Mouse (Mus musculus) T-helper 1 cell (primary cell): ENCODE results near the gene Pgam1.

Experiments used
- in situ Hi-C: fragments of 300-600 bp; cut with MboI, MseI; formaldehyde crosslinking; loops from one replicate; pipeline ENCODE4 v1.15.1; 2025; ENCODE audit warnings: high pct_unique_total_duplicates

Pgam1 gene

GRCm38 (mm10) chr19:41911178-41912073 is at the start of gene Pgam1:
TSS of gene Pgam1 (plus strand) at chr19:41911923.
- in situ Hi-C loops = no loop called here

DNA sequence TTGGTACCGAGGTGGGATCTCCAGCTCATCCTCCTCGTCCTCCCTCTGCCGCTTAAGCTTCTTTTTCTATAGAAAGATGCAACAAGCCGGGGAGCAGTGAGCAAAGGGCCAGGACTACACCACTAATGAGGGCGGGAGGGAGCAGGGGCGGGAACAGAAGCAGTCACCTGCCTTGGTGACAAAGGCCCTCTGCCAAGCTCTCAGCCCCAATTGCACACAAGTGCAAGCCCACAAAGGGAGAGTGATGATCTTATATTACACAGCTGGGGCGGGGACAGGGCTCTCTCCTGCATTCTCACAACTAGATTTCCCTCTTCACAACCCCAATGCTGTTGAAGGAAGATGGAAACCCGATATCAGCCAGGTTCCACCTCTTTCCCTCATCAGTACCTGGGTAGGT is 45.0 kb upstream of the Pgam1 start:
- in situ Hi-C loops = no loop called here

DNA sequence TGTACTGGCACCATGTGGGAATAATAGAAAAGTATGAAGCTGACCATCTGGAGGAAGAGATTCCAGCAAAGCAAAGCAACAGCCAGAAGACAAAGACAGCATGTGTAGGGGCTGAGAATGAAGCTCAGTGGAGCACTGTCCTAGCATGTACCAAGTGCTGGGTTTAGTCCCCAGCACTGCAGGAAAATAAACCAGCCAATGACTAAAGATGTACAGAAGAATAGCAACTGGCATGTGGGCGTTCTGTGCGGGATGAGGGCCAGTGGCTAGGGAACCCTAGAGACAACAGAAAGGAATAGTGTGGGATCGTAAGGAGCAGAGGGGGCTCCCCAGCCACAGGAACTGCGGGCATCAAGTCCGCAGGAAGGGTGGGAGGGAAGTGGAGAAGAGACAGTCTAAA is 42.4 kb upstream of the Pgam1 start:
- in situ Hi-C loops = no loop called here

GRCm38 (mm10) chr19:41869946-41870345 is 41.8 kb upstream of the Pgam1 start:
- in situ Hi-C loops = loop anchor here (10.0 kb wide), 1 partner anchor 205 kb away; no protein-coding TSS in a partner anchor

- in situ Hi-C loops = loop anchor here (10.0 kb wide), 1 partner anchor 207 kb away; no protein-coding TSS in a partner anchor
Observed at GRCm38 (mm10) chr19:41872285-41872684, 39.4 kb upstream of the Pgam1 start.

DNA sequence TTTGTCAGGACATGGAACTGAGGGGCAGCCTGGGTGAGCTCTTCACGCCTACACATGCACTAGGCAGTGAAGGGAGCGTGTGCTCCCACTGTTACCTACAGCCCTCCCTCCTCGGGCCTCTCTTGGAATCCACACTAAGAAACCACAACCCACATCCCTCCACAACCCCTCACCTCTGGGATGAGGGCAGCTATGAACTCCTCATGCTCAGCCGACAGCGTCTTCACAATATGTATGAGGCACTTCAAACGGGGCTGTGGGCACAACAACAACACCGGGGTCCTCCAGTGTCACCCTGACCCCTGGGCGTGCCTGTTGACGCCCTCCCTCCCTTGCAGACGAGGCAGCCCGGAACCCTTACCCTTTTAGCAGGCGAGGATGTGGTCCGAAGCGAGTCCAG is 37.4 kb upstream of the Pgam1 start:
- in situ Hi-C loops = loop anchor here (10.0 kb wide), 1 partner anchor 210 kb away; no protein-coding TSS in a partner anchor

- in situ Hi-C loops = no loop called here
Observed at GRCm38 (mm10) chr19:41881842-41882241, 29.9 kb upstream of the Pgam1 start.

GRCm38 (mm10) chr19:41883882-41884281 is 27.8 kb upstream of the Pgam1 start:
- in situ Hi-C loops = no loop called here

GRCm38 (mm10) chr19:41888191-41888590 is 23.5 kb upstream of the Pgam1 start:
- in situ Hi-C loops = no loop called here

DNA sequence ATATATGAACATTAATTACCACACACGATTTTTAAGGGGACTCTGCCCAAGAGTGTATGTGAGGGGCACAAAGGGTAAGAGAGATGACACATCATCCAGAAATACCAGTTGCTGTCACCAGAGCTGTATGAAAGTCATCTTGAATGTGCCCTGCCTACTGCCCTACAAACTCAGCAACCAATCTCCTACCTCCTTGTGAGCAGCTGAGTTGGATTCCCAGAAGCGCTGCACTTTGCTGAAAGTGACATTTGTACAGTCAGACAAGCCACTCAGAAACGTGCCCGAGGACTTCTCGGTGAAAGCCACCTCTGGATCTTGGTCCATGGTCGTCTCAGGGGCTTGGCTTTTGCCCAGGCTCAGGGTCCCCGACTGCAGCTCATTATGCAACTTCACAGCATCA is 16.8 kb upstream of the Pgam1 start:
- in situ Hi-C loops = no loop called here

DNA sequence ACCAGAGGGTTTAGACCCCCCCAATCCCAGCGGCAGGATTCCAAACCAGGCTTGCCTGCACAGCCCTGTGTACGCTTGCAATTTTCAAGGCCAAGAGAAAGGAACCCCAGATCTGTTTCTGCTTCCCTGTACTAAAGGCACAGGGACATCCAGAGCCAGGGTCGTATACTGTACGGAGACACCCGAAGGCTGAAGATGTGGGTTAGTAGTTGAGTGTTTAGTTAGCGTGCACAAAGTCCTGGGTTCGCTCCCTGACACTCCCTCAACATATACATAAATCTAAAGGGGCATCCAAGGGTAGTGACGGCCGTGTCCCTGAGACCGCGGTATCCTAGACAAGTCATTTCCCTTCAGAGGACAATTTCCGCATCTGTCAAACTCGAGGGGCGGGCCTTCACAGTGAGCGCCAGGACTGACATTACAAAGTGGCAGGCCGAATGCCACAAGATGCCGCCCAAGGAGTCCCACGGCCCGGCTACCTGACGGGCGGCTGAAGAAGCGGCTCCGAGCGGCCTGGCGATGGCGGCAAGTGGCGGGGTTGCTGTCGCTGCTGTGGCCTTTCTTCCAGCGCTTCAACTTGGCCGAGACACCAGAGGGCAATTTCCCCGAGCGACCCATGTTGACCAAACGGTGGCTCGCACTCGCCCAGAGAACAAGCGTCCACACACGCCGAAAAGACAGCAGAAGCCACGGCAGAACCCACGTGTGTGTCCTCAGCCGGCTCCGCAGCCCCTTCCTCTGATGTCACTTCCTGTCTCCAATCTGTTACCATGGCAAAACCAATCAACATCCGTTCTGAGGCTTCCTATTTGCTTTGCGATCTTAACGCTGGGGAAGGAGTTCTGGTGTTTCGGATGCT is 16.0 kb upstream of the Pgam1 start, which contains the start of gene Rrp12:
Gene Rrp12, minus strand, starts transcription at position 714 of the 859 bp plus-strand sequence.
- in situ Hi-C loops = no loop called here

GRCm38 (mm10) chr19:41896319-41896711 is 15.4 kb upstream of the Pgam1 start:
- in situ Hi-C loops = no loop called here

DNA sequence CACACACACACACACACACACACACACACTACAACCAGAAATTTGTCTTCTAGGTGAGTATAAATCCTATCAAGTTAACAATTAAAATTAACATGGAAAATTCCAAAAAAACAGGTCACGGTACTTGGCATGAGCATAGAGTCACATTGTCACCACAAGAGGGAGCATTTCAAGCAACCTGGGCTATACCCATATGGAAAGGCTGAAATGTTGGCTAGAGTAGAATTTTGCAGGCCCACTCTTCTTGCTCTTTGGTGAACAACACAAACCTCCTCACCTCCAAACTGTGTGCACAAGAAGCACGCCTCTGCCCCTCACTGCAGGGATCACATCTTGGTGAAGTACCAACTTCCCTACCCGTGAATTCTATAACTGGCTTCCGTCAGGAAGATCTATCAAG is 12.9 kb upstream of the Pgam1 start:
- in situ Hi-C loops = no loop called here

GRCm38 (mm10) chr19:41900495-41901090 is 11.1 kb upstream of the Pgam1 start:
- in situ Hi-C loops = no loop called here

DNA sequence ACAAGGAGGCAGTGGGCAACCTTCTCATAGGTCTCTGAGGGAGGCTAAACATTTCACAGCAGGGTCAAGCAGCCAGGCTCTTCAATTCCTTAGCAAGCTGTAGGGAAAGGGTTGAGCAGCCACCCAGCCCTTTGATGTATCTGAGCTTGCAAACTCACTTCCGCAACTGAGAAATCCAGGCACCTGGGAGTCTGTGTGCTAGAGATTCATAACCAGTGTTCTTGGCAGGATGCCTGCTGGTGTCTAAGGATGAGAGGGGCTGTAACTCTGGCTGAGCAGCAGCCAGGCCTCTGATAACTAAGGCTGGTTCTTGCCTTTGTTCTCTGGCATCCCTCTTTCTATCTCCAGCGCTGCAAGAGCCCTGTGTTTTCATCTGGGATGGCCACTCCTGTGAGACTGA is 10.0 kb upstream of the Pgam1 start:
- in situ Hi-C loops = no loop called here

GRCm38 (mm10) chr19:41902848-41903593 is 8.7 kb upstream of the Pgam1 start:
- in situ Hi-C loops = no loop called here

DNA sequence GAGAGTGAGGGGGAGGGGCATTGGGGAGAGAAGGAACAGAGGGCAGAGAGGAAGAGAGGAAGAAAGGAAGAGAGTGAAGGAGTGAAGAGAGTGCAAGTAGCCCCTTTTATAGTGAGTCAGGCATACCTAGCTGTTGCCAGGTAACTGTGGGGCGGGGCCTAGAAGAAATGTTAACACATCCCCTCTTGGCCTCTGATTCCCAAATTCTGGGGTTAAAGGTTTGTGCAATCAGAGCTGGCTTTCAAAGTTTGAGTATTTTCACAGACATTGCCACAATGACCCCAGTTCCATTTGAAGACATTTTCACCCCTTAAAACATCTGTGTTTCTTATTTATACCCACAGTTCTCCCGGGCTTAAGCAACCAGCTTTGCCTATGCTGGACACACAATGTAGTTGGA is 6.5 kb upstream of the Pgam1 start:
- in situ Hi-C loops = no loop called here

- in situ Hi-C loops = no loop called here
Observed at GRCm38 (mm10) chr19:41906311-41907078, 5.2 kb upstream of the Pgam1 start.

DNA sequence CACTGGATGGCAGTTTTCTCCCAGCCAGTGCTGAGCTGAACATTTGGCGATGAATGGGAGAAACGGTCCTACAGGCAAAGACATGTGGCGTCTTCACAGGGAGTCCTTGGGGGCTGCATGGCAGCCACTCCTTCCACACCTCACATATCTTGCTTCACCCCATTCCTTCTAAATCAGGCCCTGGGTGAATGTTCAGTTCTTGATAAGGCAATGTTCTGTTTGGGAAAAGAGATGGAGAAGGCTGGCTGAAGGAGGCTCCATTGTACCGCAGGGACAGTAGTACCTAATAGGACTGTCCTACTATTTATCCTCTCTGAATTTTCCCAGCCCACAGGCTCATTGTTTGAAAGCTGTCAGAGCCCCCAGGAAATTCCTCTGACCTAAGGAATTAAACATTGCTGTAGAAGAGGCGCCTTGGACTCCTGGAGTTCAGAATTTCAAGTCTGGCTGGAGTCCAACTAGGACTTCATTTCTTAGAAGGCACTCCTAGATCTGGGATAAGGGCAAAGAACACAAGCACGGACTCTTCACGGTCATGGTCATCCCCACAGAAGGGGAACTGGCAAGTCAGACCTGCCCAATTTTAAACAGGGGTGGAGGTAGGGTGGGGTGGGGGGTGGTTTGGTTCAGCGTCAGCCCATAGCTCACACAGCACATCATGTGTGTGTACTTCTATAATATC is 4.5 kb upstream of the Pgam1 start:
- in situ Hi-C loops = no loop called here

- in situ Hi-C loops = no loop called here
Observed at GRCm38 (mm10) chr19:41908736-41909135, 3.0 kb upstream of the Pgam1 start.
